Mouse (Mus musculus) spleen, adult 2 months (tissue): ENCODE data around the gene Bard1.

Experiments used
- CTCF ChIP-seq: fragments of 200-500 bp; IDR thresholded peaks from 2 replicates; pipeline ENCODE4 v1.5.1; 2011; ENCODE audit warnings: mild to moderate bottlenecking, inconsistent platforms; ENCODE audit not compliant: insufficient read depth, insufficient read length, insufficient replicate concordance; ENCODE audit errors: extremely low read depth
- POLR2A ChIP-seq: fragments of 200-500 bp; IDR thresholded peaks from 2 replicates; pipeline ENCODE4 v1.6.1; 2011; ENCODE audit warnings: low read depth, low read length, inconsistent platforms

- no peak for TF ChIP-seq CTCF
- TF ChIP-seq POLR2A, result no peak
Measured at GRCm38 (mm10) chr1:71045141-71045540, 57.8 kb downstream of the Bard1 start.
